Comparison of ENCODE assay signal across 18 mouse cellular contexts in the genomic region with DNA sequence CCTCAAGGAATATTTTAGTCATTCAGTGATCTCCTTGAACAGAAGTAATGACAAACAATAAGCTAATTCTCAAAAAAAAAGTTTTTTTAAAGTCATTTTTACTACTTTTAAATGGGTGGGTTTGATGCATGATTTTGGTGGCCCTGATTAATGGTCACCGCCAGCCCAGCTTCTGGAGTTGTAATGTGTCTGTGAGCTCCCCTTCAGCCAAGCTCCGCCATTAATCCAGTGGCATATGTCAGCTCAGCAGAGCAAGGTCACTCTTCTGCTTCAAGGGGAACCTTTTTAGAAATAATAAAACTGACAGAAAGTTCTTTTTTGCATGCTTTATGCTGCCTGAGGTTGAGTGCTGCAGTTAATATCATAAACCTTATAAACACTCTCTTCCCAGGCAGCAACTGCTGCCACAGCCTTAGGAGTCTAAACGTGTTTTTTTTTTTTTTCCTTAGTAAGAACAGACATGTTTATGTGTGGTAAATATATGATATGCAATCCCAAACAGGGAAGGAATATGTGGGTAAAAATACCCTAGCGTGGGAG.
DNase-seq lines count a peak whose midpoint lies in the region; ATAC-seq lines count a peak whose summit lies in the region.
"Had no signal": no experiment of that assay in that cellular context is flagged by ENCODE, and none has a peak within 500 bp of the region (broad histone marks: within the 10 kb centered on the region; RNA-seq: fewer than 3 reads in every experiment).

No protein-coding gene starts in this region.

- DNase-seq in embryo, embryonic 11.5 days (ENCODE audit: low read depth, low spot score): peak; percentile 9
- no peak for DNase-seq in embryo, embryonic 10.5 days (ENCODE audit: low spot score)
- DNase-seq in kidney, postnatal 10 days: peak; percentile 17
- no peak for DNase-seq in kidney, adult 9 months
- DNase-seq in hindlimb bud, embryonic 11.5 days (ENCODE audit: extremely low spot score, low read depth, low spot score): peak; percentile 2
- DNase-seq: B cell, adult 2 months; cerebellum, adult 11-12 months; cerebellum, adult 9-11 months; gastrocnemius, postnatal 10 days; heart, postnatal 14 days; layer of hippocampus, adult 9-11 months; liver, embryonic 13.5 days; lung, adult 18-20 months; lung, postnatal 4 days had no signal

- no peak for ATAC-seq in cerebellum, adult (ENCODE audit: insufficient number of reproducible peaks, low FRiP score, low TSS enrichment)
- ATAC-seq: forebrain, embryonic 13.5 days; lung, postnatal 0 days; midbrain, embryonic 13.5 days had no signal

Comparison
In these comparisons a context has a peak if more than half of its experiments do, and no peak if none do; other contexts are left out.
1. DNase-seq: peak in embryo, embryonic 11.5 days (single experiment), kidney, postnatal 10 days (single experiment) and hindlimb bud, embryonic 11.5 days (single experiment); none in embryo, embryonic 10.5 days (single experiment) and kidney, adult 9 months (single experiment).